Mouse (Mus musculus): ENCODE data around the gene Ggnbp2. TPM values are rescaled to one million over a fixed set of nuclear protein-coding genes. Genes with fewer than 3 reads are reported as not detected.
A peak's percentile ranks its signal among the peaks of the same experiment; 100 is the strongest.

The Ggnbp2 gene
- polyA plus RNA-seq (2017; shearing (Covaris generic)): 100 to 1,000 TPM in 1 of 2 experiments, 10 to 100 TPM in 1; 85.3 to 138 TPM

- ATAC-seq: peak; percentile 71
Measured at GRCm38 (mm10) chr11:84870337-84871043, at the start of gene Ggnbp2. Gene Ggnbp2 (minus strand): TSS chr11:84870817.

- no peak for ATAC-seq
Measured at GRCm38 (mm10) chr11:84919951-84920350, 49.3 kb upstream of the Ggnbp2 start.

GRCm38 (mm10) chr11:84919276-84919675, 48.7 kb upstream of the Ggnbp2 start:
- peak; percentile 43 for ATAC-seq

GRCm38 (mm10) chr11:84918425-84918824, 47.8 kb upstream of the Ggnbp2 start:
- ATAC-seq: no peak

GRCm38 (mm10) chr11:84916703-84917300, 46.2 kb upstream of the Ggnbp2 start:
- no peak for ATAC-seq

- ATAC-seq: peak; percentile 98
Measured at GRCm38 (mm10) chr11:84916053-84916702, 45.6 kb upstream of the Ggnbp2 start, which contains the start of gene Znhit3. Gene Znhit3 (minus strand): TSS chr11:84916366.

- ATAC-seq: no peak
Measured at GRCm38 (mm10) chr11:84914673-84915072, 44.1 kb upstream of the Ggnbp2 start.

GRCm38 (mm10) chr11:84910411-84910810, 39.8 kb upstream of the Ggnbp2 start:
- no peak for ATAC-seq

GRCm38 (mm10) chr11:84908480-84908879, 37.9 kb upstream of the Ggnbp2 start:
- ATAC-seq: no peak

- no peak for ATAC-seq
Measured at GRCm38 (mm10) chr11:84907081-84907480, 36.5 kb upstream of the Ggnbp2 start.

- no peak for ATAC-seq
Measured at GRCm38 (mm10) chr11:84904597-84905144, 34.1 kb upstream of the Ggnbp2 start.

GRCm38 (mm10) chr11:84893113-84893512, 22.5 kb upstream of the Ggnbp2 start:
- ATAC-seq: no peak

GRCm38 (mm10) chr11:84891705-84892104, 21.1 kb upstream of the Ggnbp2 start:
- ATAC-seq: no peak

- ATAC-seq: no peak
Measured at GRCm38 (mm10) chr11:84889492-84889891, 18.9 kb upstream of the Ggnbp2 start.

- ATAC-seq: no peak
Measured at GRCm38 (mm10) chr11:84888025-84888424, 17.4 kb upstream of the Ggnbp2 start.

GRCm38 (mm10) chr11:84886767-84887511, 16.3 kb upstream of the Ggnbp2 start:
- no peak for ATAC-seq

GRCm38 (mm10) chr11:84886236-84886635, 15.6 kb upstream of the Ggnbp2 start:
- ATAC-seq: no peak

- no peak for ATAC-seq
Measured at GRCm38 (mm10) chr11:84885238-84885637, 14.6 kb upstream of the Ggnbp2 start.

- ATAC-seq: no peak
Measured at GRCm38 (mm10) chr11:84882346-84882745, 11.7 kb upstream of the Ggnbp2 start.

GRCm38 (mm10) chr11:84880971-84881370, 10.4 kb upstream of the Ggnbp2 start:
- ATAC-seq: no peak

- peak; percentile 30 for ATAC-seq
Measured at GRCm38 (mm10) chr11:84880465-84880961, 9.9 kb upstream of the Ggnbp2 start.

- ATAC-seq: peak; percentile 92
Measured at GRCm38 (mm10) chr11:84879772-84880464, 9.3 kb upstream of the Ggnbp2 start, which contains the start of the genes Myo19 and Pigw. Gene Myo19 (plus strand): TSS chr11:84880148. Gene Pigw (minus strand): TSS chr11:84880285.

Measured in CD4-positive, CD25-positive, alpha-beta regulatory T cell, adult 4 months (primary cell).